In the genomic region with DNA sequence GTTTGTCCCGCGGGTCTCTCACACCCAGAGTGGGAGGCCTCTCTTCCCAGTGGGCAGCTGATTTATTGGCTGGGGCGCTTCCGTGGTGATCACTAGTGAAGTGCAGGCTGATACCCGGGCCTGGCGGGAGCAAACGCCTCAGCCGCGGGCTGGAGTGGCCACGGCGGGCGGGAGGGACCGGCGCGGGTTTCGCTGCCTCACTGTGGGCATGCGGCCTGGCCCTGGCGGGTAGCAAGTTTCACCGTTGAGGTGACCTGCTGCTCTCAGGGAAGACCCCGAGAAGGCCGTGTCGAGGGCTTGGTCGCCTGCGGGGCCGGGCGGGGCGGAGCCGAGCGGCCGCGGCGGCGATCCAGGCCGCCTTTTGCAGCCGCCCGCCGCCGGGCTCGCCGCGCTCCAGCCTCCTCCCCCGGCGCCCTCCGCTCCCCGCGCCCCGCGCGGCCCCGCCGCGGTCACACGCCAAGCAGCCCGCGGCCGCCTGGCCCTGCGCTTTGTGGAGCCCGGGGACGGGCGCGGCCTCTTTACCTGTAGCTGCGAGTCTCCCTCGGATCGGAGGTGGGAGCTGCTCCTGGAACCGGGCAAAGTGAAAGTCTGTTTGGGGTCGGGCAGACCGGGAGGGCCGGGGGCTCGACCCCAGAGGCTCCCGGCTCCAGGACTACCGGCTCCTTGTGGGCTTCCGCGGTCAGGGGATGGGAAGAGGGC, we compare ENCODE assay signal across 8 mouse cellular contexts.
DNase-seq lines count a peak whose midpoint lies in the region; ATAC-seq and TF ChIP-seq lines count a peak whose summit lies in the region.

No protein-coding gene starts in this region.

- whole genome bisulfite sequencing in bone marrow, adult 2 months = 3% methylated on average over 73 of the region's 73 CpGs
- whole genome bisulfite sequencing in embryonic facial prominence, embryonic 15.5 days = under 1% methylated on average over 62 of the region's 73 CpGs
- under 1% methylated on average over 51 of the region's 73 CpGs for WGBS in liver, embryonic 12.5 days (ENCODE audit: insufficient replicate concordance)

- no peaks in the 10 kb centered on the region for H3K36me3 ChIP-seq in embryonic facial prominence, embryonic 15.5 days
- H3K36me3 ChIP-seq in liver, embryonic 12.5 days = peaks cover 12% of the 10 kb centered on the region

- H3K9me3 ChIP-seq in embryonic facial prominence, embryonic 15.5 days (replicated peaks) = no peaks in the 10 kb centered on the region
- no peaks in the 10 kb centered on the region for H3K9me3 ChIP-seq in liver, embryonic 12.5 days (replicated peaks)

- peaks cover 6% of the 10 kb centered on the region for H3K4me1 ChIP-seq in bone marrow, adult 2 months (ENCODE audit: control insufficient read depth, insufficient read depth, low read length)
- H3K4me1 ChIP-seq in embryonic facial prominence, embryonic 15.5 days = peaks cover 39% of the 10 kb centered on the region
- H3K4me1 ChIP-seq in liver, embryonic 12.5 days = peaks cover 66% of the 10 kb centered on the region

- DNase-seq in B cell, adult 2 months = peak; percentile 75 to 82
- peak; percentile 81 to 84 for DNase-seq in heart, adult 9 months (ENCODE audit: low spot score in 2 of 2)
- DNase-seq in kidney, adult 9 months = peak; percentile 68
- DNase-seq in naive thymus-derived CD4-positive, alpha-beta T cell, adult 2 months (ENCODE audit: low read depth) = peak; percentile 59
- DNase-seq in spleen, postnatal 4 days (ENCODE audit: low spot score in 2 of 2) = peak; percentile 76 to 90

- no peaks in the 10 kb centered on the region for H3K27me3 ChIP-seq in embryonic facial prominence, embryonic 15.5 days
- no peaks in the 10 kb centered on the region for H3K27me3 ChIP-seq in liver, embryonic 12.5 days (replicated peaks)

- no peak for TF ChIP-seq CTCF in bone marrow, adult 2 months (IDR thresholded peaks at IDR 0.05; ENCODE audit: control insufficient read depth, insufficient read depth, low read length)

- peak overlapping the region; percentile 77 for H3K4me3 ChIP-seq in bone marrow, adult 2 months (replicated peaks; ENCODE audit: control insufficient read depth, low read depth, low read length)
- H3K4me3 ChIP-seq in embryonic facial prominence, embryonic 15.5 days (replicated peaks) = peak overlapping the region; percentile 90
- H3K4me3 ChIP-seq in liver, embryonic 12.5 days = peak overlapping the region; percentile 88

- peak; percentile 86 for ATAC-seq in embryonic facial prominence, embryonic 15.5 days (ENCODE audit: insufficient number of reproducible peaks, low FRiP score, low TSS enrichment, low read depth)
- ATAC-seq in liver, embryonic 12.5 days = peak; percentile 86

- no peak for TF ChIP-seq POLR2A in bone marrow, adult 2 months (IDR thresholded peaks at IDR 0.05; ENCODE audit: borderline replicate concordance, control insufficient read depth, low read depth, low read length)

- peak overlapping the region; percentile 81 for H3K4me2 ChIP-seq in embryonic facial prominence, embryonic 15.5 days (replicated peaks)
- H3K4me2 ChIP-seq in liver, embryonic 12.5 days = peak overlapping the region; percentile 87

- H3K9ac ChIP-seq in embryonic facial prominence, embryonic 15.5 days = peak overlapping the region; percentile 84
- H3K9ac ChIP-seq in liver, embryonic 12.5 days = peak overlapping the region; percentile 96

- H3K27ac ChIP-seq in bone marrow, adult 2 months (ENCODE audit: control insufficient read depth, insufficient read depth, low read depth, low read length, poor library complexity) = peak overlapping the region; percentile 98
- H3K27ac ChIP-seq in embryonic facial prominence, embryonic 15.5 days (replicated peaks) = peak overlapping the region; percentile 93
- H3K27ac ChIP-seq in liver, embryonic 12.5 days = peak overlapping the region; percentile 87

Comparison
In these comparisons a context has a peak if more than half of its experiments do, and no peak if none do; other contexts are left out.
1. Peak in every context shown above with its lines: DNase-seq, ATAC-seq, H3K4me3 ChIP-seq and H3K27ac ChIP-seq.